Mouse (Mus musculus) gastrocnemius, postnatal 10 days (tissue): ENCODE data around the gene Ppm1h. TPM values are rescaled to one million over a fixed set of nuclear protein-coding genes. Genes with fewer than 3 reads are reported as not detected.

Source experiments
- DNase-seq: peaks from one replicate; pipeline ENCODE4 v3.0.0; 2021; ENCODE audit warnings: mixed read lengths
- long read RNA-seq, 2 experiments: library from polyadenylated mRNA; stranded (forward); transcript quantifications; one replicate each; pipeline ENCODE4 v2.0.0; 2021
- total RNA-seq, 2 experiments: library from RNA; stranded (reverse); gene quantifications; 2 replicates each; pipeline ENCODE4 v1.2.3; 2021

Gene Ppm1h
- total RNA-seq = 1 to 10 TPM; 3.1 to 4.8 TPM
- long read RNA-seq, experiment 1, partial matches to known transcripts = 0 of 2 reads
- long read RNA-seq, experiment 1, other reads (novel, unspliced or antisense) = 2 of 2 reads
- long read RNA-seq, experiment 2, full-length matches to known transcripts = 1 of 1 reads
- long read RNA-seq, experiment 2, partial matches to known transcripts = 0 of 1 reads
- long read RNA-seq, experiment 2, other reads (novel, unspliced or antisense) = 0 of 1 reads

DNA sequence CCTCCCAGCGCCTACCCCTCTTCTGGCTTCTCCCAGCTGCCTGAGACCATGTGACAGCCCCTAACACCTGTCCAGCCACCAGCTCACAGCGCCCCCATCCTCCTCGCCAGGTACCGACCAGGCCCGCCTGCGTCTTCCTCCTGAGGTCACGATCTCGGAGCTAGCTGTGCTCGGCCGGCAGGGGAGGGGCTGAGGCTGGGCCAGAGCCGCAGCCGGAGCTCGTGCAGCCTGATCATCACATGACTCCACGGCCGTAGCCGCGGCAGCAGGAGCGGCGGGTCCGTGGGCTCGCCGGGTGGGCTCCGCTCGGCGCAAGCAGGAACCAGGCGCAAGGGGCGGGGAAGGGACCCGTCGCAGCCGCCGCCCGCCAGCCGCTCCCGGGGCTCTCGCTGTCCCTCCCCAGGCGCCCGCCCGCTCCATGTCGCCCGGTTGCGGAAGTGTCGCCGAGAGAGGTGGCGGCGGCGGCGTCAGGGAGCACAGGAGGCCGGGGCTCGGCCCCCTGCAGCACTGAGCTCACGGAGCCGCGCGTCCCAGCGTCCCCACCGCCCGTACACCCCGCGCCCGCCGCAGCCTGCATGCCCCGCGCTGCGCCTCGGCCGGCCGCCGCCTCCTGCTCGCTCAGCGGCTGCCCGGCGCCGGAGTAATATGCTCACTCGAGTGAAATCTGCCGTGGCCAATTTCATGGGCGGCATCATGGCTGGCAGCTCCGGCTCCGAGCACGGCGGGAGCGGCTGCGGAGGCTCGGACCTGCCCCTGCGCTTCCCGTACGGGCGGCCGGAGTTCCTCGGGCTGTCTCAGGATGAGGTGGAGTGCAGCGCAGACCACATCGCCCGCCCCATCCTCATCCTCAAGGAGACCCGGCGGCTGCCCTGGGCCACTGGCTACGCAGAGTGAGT is at the start of gene Ppm1h:
Gene Ppm1h (plus strand): TSS at position 222 of the 896 bp plus-strand sequence.
- peak; percentile 55 for DNase-seq

GRCm38 (mm10) chr10:122629003-122629402 is 49.6 kb upstream of the Ppm1h start:
- DNase-seq = no peak

GRCm38 (mm10) chr10:122639879-122640278 is 38.7 kb upstream of the Ppm1h start:
- DNase-seq = no peak

- DNase-seq = no peak
Observed at GRCm38 (mm10) chr10:122641263-122641795, 37.2 kb upstream of the Ppm1h start.

DNA sequence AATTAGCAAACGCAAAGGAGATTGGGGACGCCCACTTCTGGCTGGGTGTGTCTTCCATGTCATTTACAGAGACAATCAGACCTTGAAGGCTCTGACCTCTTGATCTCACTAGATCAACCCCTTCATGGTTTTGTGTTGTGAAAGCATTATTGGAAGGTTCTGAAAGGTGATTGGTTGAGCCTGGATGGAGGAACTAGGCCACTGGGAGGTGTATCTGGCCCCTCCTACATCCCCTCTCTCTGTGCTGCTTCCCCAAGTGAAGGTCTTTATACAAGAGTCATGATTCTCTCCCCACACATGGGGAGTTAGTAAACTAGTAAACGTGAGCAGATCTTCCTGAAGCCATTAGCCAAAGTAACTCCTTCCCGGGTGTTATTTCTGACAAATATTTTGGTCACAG is 36.4 kb upstream of the Ppm1h start:
- DNase-seq = no peak

DNA sequence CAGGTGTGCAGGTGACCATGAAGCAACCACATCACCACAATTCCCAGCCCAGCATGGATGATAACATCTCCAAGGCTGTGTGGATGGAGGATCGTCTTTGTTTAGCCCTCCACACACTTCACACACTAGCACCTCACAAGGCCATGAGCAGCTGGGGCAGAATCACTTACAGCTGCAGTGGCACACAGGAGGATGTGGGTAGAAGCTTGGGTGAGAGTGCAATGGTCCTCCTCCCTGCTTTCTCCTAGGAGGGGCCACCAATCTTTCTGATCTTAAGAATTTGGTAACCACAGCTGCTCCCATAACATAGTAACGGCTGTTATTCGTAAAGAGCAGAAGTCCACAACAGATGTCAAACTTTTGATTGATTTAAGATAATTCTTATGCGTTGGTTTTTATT is 26.6 kb upstream of the Ppm1h start:
- DNase-seq = no peak

DNA sequence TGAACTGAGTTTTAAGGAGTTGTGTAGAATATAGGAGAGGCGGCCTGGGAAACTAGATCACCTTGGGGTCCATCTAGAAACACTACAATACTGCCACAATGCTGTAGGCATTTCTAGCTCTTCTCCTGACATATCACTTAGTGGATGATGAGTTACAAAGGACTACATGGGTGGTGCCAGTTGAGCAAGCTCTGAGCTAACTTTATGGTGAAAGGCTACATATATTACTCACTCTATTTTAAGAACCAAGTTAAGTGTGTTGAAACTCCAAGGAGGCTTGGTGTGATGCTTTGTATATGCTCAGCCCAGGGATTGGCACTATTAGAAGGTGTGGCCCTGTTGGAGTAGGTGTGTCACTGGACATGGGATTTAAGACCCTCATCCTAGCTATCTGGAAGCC is 26.0 kb upstream of the Ppm1h start:
- DNase-seq = no peak

DNA sequence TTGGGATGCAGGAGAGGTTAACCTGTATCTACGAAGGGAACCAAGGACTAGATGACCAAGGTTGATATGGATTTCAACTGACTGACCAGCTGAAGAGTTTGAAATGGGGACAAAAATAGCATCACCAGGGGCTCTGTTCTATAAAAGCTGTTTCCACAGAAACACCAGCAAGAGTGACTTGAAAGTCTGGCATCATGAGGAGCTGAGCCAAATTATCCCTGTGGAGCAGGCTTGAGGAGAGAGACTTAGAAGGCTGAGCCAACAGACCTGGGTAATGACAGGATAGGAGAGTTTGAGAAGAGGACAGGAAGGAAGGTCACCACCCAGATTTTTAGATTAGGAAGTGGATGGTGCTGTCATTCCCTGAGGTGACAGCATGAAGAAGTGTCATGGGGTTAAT is 12.9 kb upstream of the Ppm1h start:
- no peak for DNase-seq

- no peak for DNase-seq
Observed at GRCm38 (mm10) chr10:122671253-122671652, 7.3 kb upstream of the Ppm1h start.

DNA sequence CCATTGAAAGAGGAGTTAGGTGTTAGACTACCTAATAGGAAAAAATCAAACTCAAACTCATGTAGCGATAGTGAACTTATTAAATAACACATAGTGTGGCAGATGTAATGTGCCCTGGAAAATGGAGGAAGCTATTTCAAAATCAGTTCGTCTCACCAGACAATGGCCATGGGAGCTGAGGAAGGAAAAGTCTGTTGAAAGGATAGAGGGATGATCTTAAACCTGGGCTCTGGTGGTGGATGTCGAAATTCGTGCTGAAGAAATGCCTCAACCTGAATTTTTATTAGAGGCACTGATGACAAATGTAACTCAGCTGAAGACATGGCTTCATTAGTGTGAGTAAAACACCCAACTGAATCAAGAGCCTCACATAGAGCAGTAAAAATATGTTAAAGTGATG is 6.5 kb upstream of the Ppm1h start:
- DNase-seq = no peak

DNA sequence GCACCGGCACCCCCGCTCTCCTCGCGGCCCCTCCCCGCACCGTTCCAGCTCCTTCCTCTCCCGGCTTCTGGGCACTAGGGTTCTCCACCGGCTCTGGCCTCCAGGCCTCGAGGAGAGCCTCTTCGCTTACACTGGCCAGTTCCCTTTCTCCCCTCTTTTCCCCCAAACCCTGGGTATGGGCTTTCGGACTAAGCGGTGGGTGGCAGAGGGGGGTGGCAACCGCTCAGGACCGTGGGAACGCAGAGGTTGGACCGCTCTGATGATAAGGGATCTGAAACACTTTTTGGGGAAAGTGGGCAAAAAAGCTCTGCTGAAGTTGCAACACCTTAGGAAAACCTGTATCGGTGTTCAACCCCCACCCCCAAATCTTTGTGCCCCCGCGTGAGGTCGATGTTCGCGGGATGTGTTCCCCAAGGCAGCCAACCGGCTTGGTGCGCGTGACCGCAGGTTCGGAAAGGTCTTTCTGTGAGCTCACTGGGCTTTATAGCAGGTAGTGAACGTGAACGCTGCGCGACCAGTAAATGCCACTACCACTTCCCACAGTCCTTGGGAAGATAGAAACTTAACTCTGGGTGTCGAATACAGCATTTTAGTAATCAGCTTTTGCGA is 979 bp downstream of the Ppm1h start:
- no peak for DNase-seq

GRCm38 (mm10) chr10:122680387-122681084 is 2.0 kb downstream of the Ppm1h start:
- no peak for DNase-seq

- DNase-seq = no peak
Observed at GRCm38 (mm10) chr10:122681085-122681408, 2.5 kb downstream of the Ppm1h start.

DNA sequence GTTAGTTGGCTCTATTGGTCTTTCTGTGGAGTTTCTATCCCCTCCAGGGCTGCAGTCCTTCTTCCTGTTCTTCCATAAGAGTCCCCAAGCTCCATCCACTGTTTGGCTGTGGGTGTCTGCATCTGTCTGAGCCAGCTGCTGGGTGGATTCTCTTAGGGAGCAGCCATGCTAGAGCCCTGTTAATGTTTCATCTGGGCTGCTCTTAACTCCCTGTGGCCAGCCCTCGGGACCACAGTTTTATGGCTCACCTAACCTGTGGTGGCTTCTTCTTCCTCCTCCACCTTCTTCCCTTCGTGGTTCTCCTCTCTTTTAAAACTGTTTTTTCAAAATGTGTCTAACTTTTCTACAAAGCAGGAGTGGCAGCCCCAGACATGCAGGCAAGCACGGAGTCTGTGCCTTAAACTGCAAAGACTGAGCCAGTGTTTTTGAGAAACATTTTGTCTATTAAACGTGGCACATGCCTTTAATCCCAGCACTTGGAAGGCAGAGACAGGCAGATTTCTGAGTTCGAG is 5.3 kb downstream of the Ppm1h start:
- DNase-seq = no peak

DNA sequence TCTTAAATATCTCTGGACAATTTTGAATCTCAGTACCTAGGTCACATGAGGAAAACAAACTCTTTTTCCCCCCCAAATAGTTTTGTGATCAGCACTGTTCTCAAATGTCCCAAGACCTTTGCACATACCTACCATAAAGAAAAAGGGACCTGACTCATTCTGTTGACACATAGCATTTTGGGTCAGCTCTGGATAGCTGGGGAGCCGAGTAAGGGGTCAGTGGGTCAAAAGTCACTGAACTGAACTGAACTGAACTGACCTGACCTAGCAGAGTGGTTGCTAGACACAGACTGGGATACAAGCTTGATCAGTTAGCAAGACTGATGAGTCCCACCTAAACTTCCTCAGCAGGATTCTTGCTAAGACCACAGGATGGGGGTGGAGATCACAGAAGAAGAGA is 6.7 kb downstream of the Ppm1h start:
- no peak for DNase-seq

GRCm38 (mm10) chr10:122685836-122686531 is 7.4 kb downstream of the Ppm1h start:
- no peak for DNase-seq

DNA sequence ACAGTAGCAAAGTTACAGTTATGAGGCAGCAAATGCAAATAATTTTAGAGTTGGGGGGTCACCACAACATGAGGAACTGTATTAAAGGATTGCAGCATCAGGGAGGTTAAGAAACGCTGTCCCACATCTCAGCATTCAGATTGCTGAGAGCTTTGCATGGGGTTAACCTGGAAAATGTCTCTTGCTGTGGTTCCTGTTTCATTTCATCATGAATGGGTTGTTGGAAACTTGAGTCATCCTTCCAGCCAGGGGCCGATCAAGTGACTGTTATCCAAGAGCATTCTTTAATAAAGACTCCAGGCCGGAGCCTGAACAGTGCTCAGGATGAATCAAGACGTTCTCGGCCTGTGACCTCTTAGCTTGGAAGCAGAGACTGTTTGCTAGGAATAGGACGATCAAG is 12.1 kb downstream of the Ppm1h start:
- DNase-seq = no peak

GRCm38 (mm10) chr10:122693158-122693777 is 14.7 kb downstream of the Ppm1h start:
- DNase-seq = no peak

DNA sequence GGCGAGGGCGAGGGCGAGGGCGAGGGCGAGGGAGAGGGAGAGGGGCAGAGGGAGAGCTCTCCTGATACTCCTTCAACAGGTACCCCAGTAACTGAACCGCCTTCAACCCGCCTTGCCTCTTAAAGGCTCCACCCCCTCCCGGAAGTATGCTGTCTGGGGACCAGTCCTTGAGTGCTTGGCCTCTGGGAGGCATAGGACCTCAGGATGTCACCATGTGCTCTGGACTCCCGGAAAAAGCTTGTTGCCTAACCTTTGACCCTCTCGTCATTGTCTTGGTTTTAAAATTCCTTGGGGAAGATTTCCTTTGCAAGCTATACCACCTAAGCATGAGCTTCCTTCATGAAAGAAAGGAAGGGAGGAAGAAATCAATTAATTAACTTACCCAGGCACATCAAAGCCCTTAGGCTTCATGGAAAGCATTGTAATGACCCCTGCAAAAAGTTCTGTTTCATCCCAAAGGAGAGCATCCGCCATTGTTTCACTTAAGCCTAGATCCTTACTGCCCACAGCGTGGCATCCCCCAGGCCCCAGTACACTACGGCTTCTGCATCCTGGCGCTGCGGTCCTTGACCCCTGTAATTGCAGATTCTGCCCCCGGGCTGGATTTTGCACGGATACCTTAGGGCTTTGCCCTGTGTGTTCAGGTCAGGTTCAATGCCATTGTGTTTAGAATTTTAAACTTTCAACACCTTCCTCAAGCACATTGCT is 15.5 kb downstream of the Ppm1h start:
- no peak for DNase-seq

DNA sequence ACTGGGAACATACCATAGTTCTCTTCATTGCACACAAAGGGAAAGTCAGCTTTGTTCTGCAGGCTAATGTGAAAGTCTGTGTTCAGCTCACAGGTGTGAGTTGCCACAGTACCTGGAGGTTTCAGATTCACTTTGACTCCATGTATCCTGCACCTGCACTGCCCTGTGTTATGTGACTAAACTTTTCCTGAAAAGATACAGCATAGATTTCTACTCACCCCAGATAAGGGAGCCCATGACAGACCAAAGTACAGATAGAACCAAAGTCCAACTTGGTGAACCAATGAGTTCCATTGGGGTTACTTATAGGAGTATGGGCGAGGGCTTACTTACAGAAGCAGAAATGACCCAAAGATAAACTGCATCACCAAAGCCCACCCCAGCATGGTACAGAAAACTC is 17.8 kb downstream of the Ppm1h start:
- no peak for DNase-seq

DNA sequence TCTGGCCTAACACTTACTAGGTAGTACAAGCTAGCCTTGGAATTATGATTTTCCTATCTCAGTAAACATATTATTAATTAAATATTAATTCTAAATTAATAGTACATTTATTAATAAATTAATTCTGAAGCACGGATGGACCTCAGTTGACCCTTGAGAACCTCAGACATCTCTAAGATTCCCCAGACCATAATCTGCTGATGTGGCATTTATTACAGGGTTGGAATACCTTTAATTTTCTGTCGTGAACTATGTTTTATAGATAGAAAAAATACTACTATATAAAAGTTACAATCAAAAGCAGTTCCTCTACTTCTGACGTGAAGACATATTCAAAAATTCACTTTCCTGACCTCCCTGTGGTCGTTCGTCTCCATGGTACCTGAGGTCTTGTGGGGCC is 19.8 kb downstream of the Ppm1h start:
- no peak for DNase-seq
